Mouse (Mus musculus) embryonic fibroblast, embryonic 13.5 days (primary cell): ENCODE results near the gene Ech1.

Source experiments
- CTCF ChIP-seq: IDR thresholded peaks from 2 replicates; pipeline ENCODE4 v1.5.1; 2011; ENCODE audit warnings: mild to moderate bottlenecking, control low read depth, low read length, moderate library complexity, borderline replicate concordance; ENCODE audit not compliant: insufficient read depth
- POLR2A ChIP-seq: IDR thresholded peaks from 2 replicates; pipeline ENCODE4 v1.6.1; 2011; ENCODE audit warnings: low read depth, mild to moderate bottlenecking, control low read depth, low read length, moderate library complexity

- TF ChIP-seq CTCF (no peak), POLR2A (no peak)
Observed at GRCm38 (mm10) chr7:28849700-28850236, 24.8 kb downstream of the Ech1 start.
